Mouse (Mus musculus) hindbrain, embryonic 14.5 days (tissue): ENCODE measurements around the gene Lamb3. TPM values are rescaled to one million over a fixed set of nuclear protein-coding genes. Genes with fewer than 3 reads are reported as not detected.

Source experiments
- ATAC-seq: fragments of 200-750 bp; cut with Nextera tagmentation; 2 replicates; pipeline ENCODE4 v1.8.0; 2017; ENCODE audit warnings: moderate number of reproducible peaks, mild to moderate bottlenecking, moderate TSS enrichment, moderate library complexity; ENCODE audit not compliant: low FRiP score
- DNase-seq: peaks from one replicate; pipeline ENCODE4 v3.0.0-alpha.2; 2015; ENCODE audit warnings: low spot score
- H3K27ac ChIP-seq: fragments of 300-500 bp; sonication (generic); 2 replicates; pipeline ENCODE4 v1.5.1; 2014; ENCODE audit warnings: mild to moderate bottlenecking, moderate library complexity
- H3K27me3 ChIP-seq: fragments of 300-500 bp; sonication (generic); 2 replicates; pipeline ENCODE4 v1.6.1; 2014; ENCODE audit warnings: mild to moderate bottlenecking, low read length, mixed read lengths; ENCODE audit not compliant: control insufficient read depth, insufficient read depth
- H3K36me3 ChIP-seq: fragments of 300-500 bp; sonication (generic); replicated peaks from 2 replicates; pipeline ENCODE4 v1.6.1; 2014; ENCODE audit not compliant: control insufficient read depth, insufficient read depth
- H3K4me1 ChIP-seq: fragments of 300-500 bp; sonication (generic); replicated peaks from 2 replicates; pipeline ENCODE4 v1.6.1; 2014; ENCODE audit warnings: antibody characterized with exemption, low read length, mixed read lengths; ENCODE audit not compliant: control insufficient read depth, insufficient read depth
- H3K4me2 ChIP-seq: fragments of 300-500 bp; sonication (generic); replicated peaks from 2 replicates; pipeline ENCODE4 v1.6.1; 2014; ENCODE audit warnings: mild to moderate bottlenecking, moderate library complexity
- H3K4me3 ChIP-seq: fragments of 300-500 bp; sonication (generic); replicated peaks from 2 replicates; pipeline ENCODE4 v1.5.1; 2014; ENCODE audit warnings: mild to moderate bottlenecking, low read length
- H3K9ac ChIP-seq: fragments of 300-500 bp; sonication (generic); 2 replicates; pipeline ENCODE4 v1.6.1; 2014
- H3K9me3 ChIP-seq: fragments of 300-500 bp; sonication (generic); 2 replicates; pipeline ENCODE4 v1.6.1; 2016; ENCODE audit warnings: low read length; ENCODE audit not compliant: control insufficient read depth
- WGBS: fragments of 180-500 bp; shearing (Covaris S2); extraction: QIAGEN DNeasy Blood & Tissue Kit; methylation state at CpG from one replicate; pipeline ENCODE4 v1.1.7; 2014; 5-methylcytosine and 5-hydroxymethylcytosine counted together
- polyA plus RNA-seq: library from polyadenylated mRNA; unstranded; fragments of >200 nt; fragmentation: Nextera tagmentation; extraction: Ambion mirVana; gene quantifications from 2 replicates; pipeline ENCODE4 v1.2.1, GENCODE M21; 2014

Gene Lamb3
- polyA plus RNA-seq, 1 experiment from 2014 or later: 0.31 TPM

GRCm38 (mm10) chr1:193174143-193174733 lies 33.3 kb upstream of the Lamb3 start:
- ATAC-seq: no peak
- H3K4me1 ChIP-seq: peaks cover 20% of the 10 kb centered on the region
- peak overlapping the region; percentile 92 for H3K9ac ChIP-seq
- no peak for DNase-seq
- WGBS: 95% methylated on average over 13 of the region's 13 CpGs
- H3K9me3 ChIP-seq: no peaks in the 10 kb centered on the region
- peak overlapping the region; percentile 93 for H3K4me2 ChIP-seq
- H3K4me3 ChIP-seq: peak overlapping the region; percentile 89
- H3K27ac ChIP-seq: no peak overlapping the region
- no peaks in the 10 kb centered on the region for H3K36me3 ChIP-seq
- H3K27me3 ChIP-seq: no peaks in the 10 kb centered on the region

GRCm38 (mm10) chr1:193181104-193181503 lies 26.4 kb upstream of the Lamb3 start:
- ATAC-seq (no peak), DNase-seq (no peak)
- WGBS: 84% methylated on average over 3 of the region's 3 CpGs
- Histone ChIP-seq H3K9me3 (no peaks in the 10 kb centered on the region), H3K4me2 (no peak overlapping the region), H3K9ac (no peak overlapping the region), H3K27me3 (no peaks in the 10 kb centered on the region), H3K4me1 (no peaks in the 10 kb centered on the region), H3K27ac (no peak overlapping the region), H3K36me3 (no peaks in the 10 kb centered on the region), H3K4me3 (no peak overlapping the region)

- no peaks in the 10 kb centered on the region for H3K27me3 ChIP-seq
- H3K4me1 ChIP-seq: no peaks in the 10 kb centered on the region
- H3K36me3 ChIP-seq: no peaks in the 10 kb centered on the region
- no peak overlapping the region for H3K4me2 ChIP-seq
- 84% methylated on average over 6 of the region's 6 CpGs for WGBS
- ATAC-seq: no peak
- H3K9ac ChIP-seq: no peak overlapping the region
- no peaks in the 10 kb centered on the region for H3K9me3 ChIP-seq
- no peak for DNase-seq
- no peak overlapping the region for H3K4me3 ChIP-seq
- no peak overlapping the region for H3K27ac ChIP-seq
Measured at GRCm38 (mm10) chr1:193188257-193188656, 19.2 kb upstream of the Lamb3 start.

- WGBS: 40% methylated on average over 9 of the region's 9 CpGs
- Histone ChIP-seq H3K4me1 (no peaks in the 10 kb centered on the region), H3K4me2 (no peak overlapping the region), H3K9me3 (no peaks in the 10 kb centered on the region), H3K27me3 (no peaks in the 10 kb centered on the region), H3K9ac (no peak overlapping the region), H3K4me3 (no peak overlapping the region), H3K27ac (peak overlapping the region; percentile 57; the same call in 1 of the 2 replicates), H3K36me3 (no peaks in the 10 kb centered on the region)
- ATAC-seq: peak; percentile 74
- peak; percentile 46 for DNase-seq
Measured at GRCm38 (mm10) chr1:193189151-193189621, 18.3 kb upstream of the Lamb3 start.

GRCm38 (mm10) chr1:193189771-193190170 lies 17.7 kb upstream of the Lamb3 start:
- Histone ChIP-seq H3K27me3 (no peaks in the 10 kb centered on the region), H3K9ac (no peak overlapping the region), H3K9me3 (no peaks in the 10 kb centered on the region), H3K4me2 (no peak overlapping the region), H3K27ac (peak overlapping the region; percentile 57), H3K4me1 (no peaks in the 10 kb centered on the region), H3K4me3 (no peak overlapping the region), H3K36me3 (no peaks in the 10 kb centered on the region)
- ATAC-seq (no peak), DNase-seq (no peak)
- WGBS: 74% methylated on average over 3 of the region's 3 CpGs

GRCm38 (mm10) chr1:193191675-193192283 lies 15.7 kb upstream of the Lamb3 start:
- Histone ChIP-seq H3K27ac (no peak overlapping the region), H3K9me3 (no peaks in the 10 kb centered on the region), H3K4me3 (no peak overlapping the region), H3K9ac (no peak overlapping the region), H3K4me1 (no peaks in the 10 kb centered on the region), H3K4me2 (no peak overlapping the region), H3K27me3 (no peaks in the 10 kb centered on the region), H3K36me3 (no peaks in the 10 kb centered on the region)
- 90% methylated on average over 7 of the region's 7 CpGs for WGBS
- no peak for ATAC-seq
- DNase-seq: no peak

GRCm38 (mm10) chr1:193194416-193195140 lies 12.9 kb upstream of the Lamb3 start:
- Histone ChIP-seq H3K9me3 (no peaks in the 10 kb centered on the region), H3K4me1 (no peaks in the 10 kb centered on the region), H3K4me3 (no peak overlapping the region), H3K27me3 (no peaks in the 10 kb centered on the region), H3K36me3 (no peaks in the 10 kb centered on the region), H3K9ac (no peak overlapping the region), H3K4me2 (no peak overlapping the region), H3K27ac (no peak overlapping the region)
- no peak for ATAC-seq
- no peak for DNase-seq
- 65% methylated on average over 3 of the region's 3 CpGs for WGBS

- no peak overlapping the region for H3K9ac ChIP-seq
- H3K4me2 ChIP-seq: no peak overlapping the region
- WGBS: 69% methylated on average over 3 of the region's 3 CpGs
- H3K27me3 ChIP-seq: no peaks in the 10 kb centered on the region
- H3K4me1 ChIP-seq: no peaks in the 10 kb centered on the region
- no peaks in the 10 kb centered on the region for H3K9me3 ChIP-seq
- DNase-seq (no peak), ATAC-seq (no peak)
- H3K4me3 ChIP-seq: no peak overlapping the region
- no peaks in the 10 kb centered on the region for H3K36me3 ChIP-seq
- no peak overlapping the region for H3K27ac ChIP-seq
Measured at GRCm38 (mm10) chr1:193195169-193195810, 12.2 kb upstream of the Lamb3 start.

- WGBS: 88% methylated on average over 18 of the region's 18 CpGs
- Histone ChIP-seq H3K36me3 (no peaks in the 10 kb centered on the region), H3K4me2 (no peak overlapping the region), H3K9me3 (no peaks in the 10 kb centered on the region), H3K27me3 (no peaks in the 10 kb centered on the region), H3K9ac (no peak overlapping the region), H3K4me3 (no peak overlapping the region), H3K27ac (no peak overlapping the region), H3K4me1 (no peaks in the 10 kb centered on the region)
- no peak for DNase-seq
- no peak for ATAC-seq
Measured at GRCm38 (mm10) chr1:193197494-193198205, 9.8 kb upstream of the Lamb3 start.
